Mouse (Mus musculus) lung, adult 10 weeks (tissue): Measurements from ENCODE around the gene Klrb1a. TPM values are rescaled to one million over a fixed set of nuclear protein-coding genes. Genes with fewer than 3 reads are reported as not detected.

ENCODE experiments used
- polyA plus RNA-seq: library from polyadenylated mRNA; stranded (reverse); fragments of 350-450 nt; fragmentation: Illumina TruSeq; extraction: RNeasy Lipid Tissue Mini Kit (QIAGEN cat#74804); gene quantifications from one replicate; pipeline ENCODE4 v1.2.3, GENCODE M21; 2014; ENCODE audit warnings: low read depth, low replicate concordance; ENCODE audit not compliant: insufficient read depth

Gene Klrb1a
- 1.3 TPM for polyA plus RNA-seq

GRCm38 (mm10) chr6:128623433-128623832 lies at the start of gene Klrb1a:
TSS of gene Klrb1a (minus strand) at chr6:128623533.

GRCm38 (mm10) chr6:128662206-128662605 lies 38.9 kb upstream of the Klrb1a start, which contains the start of gene Clec2h:
TSS of gene Clec2h (plus strand) at chr6:128662385.

GRCm38 (mm10) chr6:128581508-128581907 lies 41.8 kb downstream of the Klrb1a start, which contains the start of gene A2ml1:
TSS of gene A2ml1 (minus strand) at chr6:128581608.

Other genes starting within 250 kb of the Klrb1a start
- gene Tex52, start 248.1 kb downstream of the Klrb1a start, polyA plus RNA-seq, result not detected
- gene Gm44596, start 248.0 kb downstream of the Klrb1a start, polyA plus RNA-seq, result not detected
- 0.32 TPM for gene Nrip2, start 224.2 kb downstream of the Klrb1a start, polyA plus RNA-seq
- gene Itfg2, start 198.6 kb downstream of the Klrb1a start, polyA plus RNA-seq, result 14.1 TPM
- gene Fkbp4, start 184.9 kb downstream of the Klrb1a start, polyA plus RNA-seq, result 133 TPM
- gene Pzp, start 96.8 kb downstream of the Klrb1a start, polyA plus RNA-seq, result 1.5 TPM
- 21.6 TPM for gene A2ml1, start 41.9 kb downstream of the Klrb1a start, polyA plus RNA-seq
- not detected for gene Clec2h, start 38.9 kb upstream of the Klrb1a start, polyA plus RNA-seq
- not detected for gene Klrb1, start 99.5 kb upstream of the Klrb1a start, polyA plus RNA-seq
- 7.1 TPM for gene Klrb1c, start 165.7 kb upstream of the Klrb1a start, polyA plus RNA-seq
- not detected for gene Gm44511, start 202.8 kb upstream of the Klrb1a start, polyA plus RNA-seq
- 5.0 TPM for gene Klrb1b, start 202.8 kb upstream of the Klrb1a start, polyA plus RNA-seq